Comparison of ENCODE assay signal across 15 mouse cellular contexts in the genomic region with DNA sequence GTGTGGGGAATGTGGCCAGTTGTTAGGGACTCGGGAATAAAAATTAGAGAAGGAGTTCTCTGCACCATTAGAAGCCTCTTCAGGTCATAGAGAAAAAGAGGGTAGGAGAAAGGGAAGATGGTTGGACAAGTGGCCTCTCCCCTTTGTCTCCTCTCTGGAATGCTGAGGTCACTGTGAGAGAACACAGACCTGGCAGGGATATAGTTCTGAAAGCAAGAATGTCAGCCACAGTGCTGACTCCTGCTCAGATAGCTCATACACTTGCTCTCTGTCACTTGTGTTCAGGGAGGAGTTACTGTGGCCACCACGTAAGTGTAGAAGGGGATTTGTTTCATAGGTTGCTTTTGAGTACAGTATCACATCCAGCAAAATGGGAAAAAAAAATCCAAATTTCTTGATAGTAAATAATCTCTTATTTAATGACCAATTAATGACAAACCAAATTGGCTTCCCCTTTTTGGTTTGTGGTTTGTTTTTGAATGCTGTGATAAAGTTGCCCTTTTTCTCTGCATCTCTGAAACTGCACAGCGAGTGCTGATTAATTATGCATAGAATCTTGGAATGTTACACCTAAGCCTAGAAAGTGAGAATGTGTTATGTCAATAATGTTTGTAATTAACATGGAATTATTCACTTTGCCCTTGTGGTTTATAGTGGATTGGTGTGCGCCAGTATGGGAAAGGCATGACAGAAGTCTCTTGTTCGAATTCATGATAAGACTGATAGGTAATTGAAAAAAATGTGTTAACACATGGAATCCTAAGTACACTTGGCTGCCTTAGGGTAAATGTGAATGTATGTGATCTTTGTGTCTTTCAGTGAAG. TPM values are rescaled to one million over a fixed set of nuclear protein-coding genes. Genes with fewer than 3 reads are reported as not detected.
DNase-seq lines count a peak whose midpoint lies in the region; ATAC-seq and TF ChIP-seq lines count a peak whose summit lies in the region.
"Had no signal": no experiment of that assay in that cellular context is flagged by ENCODE, and none has a peak within 500 bp of the region (broad histone marks: within the 10 kb centered on the region; RNA-seq: fewer than 3 reads in every experiment).

No protein-coding gene starts in this region.

- H3K9me3 ChIP-seq in kidney, embryonic 16.5 days (ENCODE audit: low read length), result no peaks in the 10 kb centered on the region
- no peaks in the 10 kb centered on the region for H3K9me3 ChIP-seq in heart, embryonic 12.5 days (replicated peaks)
- H3K9me3 ChIP-seq: embryonic facial prominence, embryonic 15.5 days; hindbrain, embryonic 10.5 days; liver, embryonic 13.5 days had no signal

- H3K9ac ChIP-seq in kidney, embryonic 16.5 days (replicated peaks; ENCODE audit: low read length), result no peak overlapping the region
- H3K9ac ChIP-seq in heart, embryonic 12.5 days, result no peak overlapping the region
- H3K9ac ChIP-seq: embryonic facial prominence, embryonic 15.5 days; liver, embryonic 13.5 days had no signal

- TF ChIP-seq CTCF in kidney, adult 2 months (conservative IDR thresholded peaks at IDR 0.05; ENCODE audit: insufficient read depth, insufficient read length, low read depth, low read length), result no peak
- TF ChIP-seq CTCF in Patski (IDR thresholded peaks at IDR 0.05), result no peak

- H3K4me2 ChIP-seq in kidney, embryonic 16.5 days (replicated peaks; ENCODE audit: low read depth, low read length), result no peak overlapping the region
- peak overlapping the region; percentile 23; the same call in 1 of the 2 replicates for H3K4me2 ChIP-seq in heart, embryonic 12.5 days
- H3K4me2 ChIP-seq in myocyte (ENCODE audit: low read depth), result peak overlapping the region; percentile 48
- H3K4me2 ChIP-seq: embryonic facial prominence, embryonic 15.5 days; liver, embryonic 13.5 days had no signal

- peaks cover 28% of the 10 kb centered on the region for H3K4me1 ChIP-seq in kidney, adult 2 months (ENCODE audit: control insufficient read depth, insufficient read depth, low read length)
- H3K4me1 ChIP-seq in kidney, embryonic 16.5 days (ENCODE audit: insufficient read depth, low read length), result peaks cover 16% of the 10 kb centered on the region; the same call in 1 of the 2 replicates
- H3K4me1 ChIP-seq in heart, embryonic 12.5 days (replicated peaks), result peaks cover 29% of the 10 kb centered on the region
- H3K4me1 ChIP-seq: hindbrain, embryonic 10.5 days had no signal

- H3ac ChIP-seq in myocyte (ENCODE audit: control insufficient read depth, insufficient read length), result no peak overlapping the region

- no peak for ATAC-seq in kidney, embryonic 16.5 days (ENCODE audit: low FRiP score, low TSS enrichment)
- peak; percentile 31 for ATAC-seq in Patski
- peak; percentile 57; the same call in 1 of the 2 replicates for ATAC-seq in heart, embryonic 12.5 days (ENCODE audit: insufficient number of reproducible peaks, low FRiP score)
- ATAC-seq: intestine, embryonic 16.5 days had no signal

- intact Hi-C loops in left cerebral cortex, postnatal 36 days (cut with DNase I), result no loop called here

- H3K27ac ChIP-seq in kidney, adult 2 months (ENCODE audit: insufficient read depth, low read depth, low read length), result peak overlapping the region; percentile 1; the same call in 1 of the 2 replicates
- H3K27ac ChIP-seq in kidney, embryonic 16.5 days (ENCODE audit: low read length), result no peak overlapping the region
- H3K27ac ChIP-seq in heart, embryonic 12.5 days (ENCODE audit: poor library complexity, severe bottlenecking), result peak overlapping the region; percentile 79
- H3K27ac ChIP-seq: embryonic facial prominence, embryonic 15.5 days; hindbrain, embryonic 10.5 days; liver, embryonic 13.5 days had no signal

- 58% methylated on average over 5 of the region's 5 CpGs for WGBS in kidney, adult 2 months
- WGBS in kidney, embryonic 16.5 days, result 89% methylated on average over 5 of the region's 5 CpGs
- 51% methylated on average over 5 of the region's 5 CpGs for WGBS in heart, embryonic 12.5 days

- no peaks in the 10 kb centered on the region for H3K27me3 ChIP-seq in kidney, adult 2 months (replicated peaks; ENCODE audit: control insufficient read depth, insufficient read depth, low read length)
- no peaks in the 10 kb centered on the region for H3K27me3 ChIP-seq in kidney, embryonic 16.5 days (ENCODE audit: insufficient read depth, low read length)
- no peaks in the 10 kb centered on the region for H3K27me3 ChIP-seq in Patski
- no peaks in the 10 kb centered on the region for H3K27me3 ChIP-seq in heart, embryonic 12.5 days (replicated peaks)
- H3K27me3 ChIP-seq in myocyte (ENCODE audit: control insufficient read depth, insufficient read depth, insufficient read length), result no peaks in the 10 kb centered on the region
- H3K27me3 ChIP-seq: embryonic facial prominence, embryonic 15.5 days; liver, embryonic 13.5 days had no signal

- DNase-seq in kidney, adult 2 months, result peak; percentile 21
- DNase-seq in Patski (ENCODE audit: low read depth, low spot score) (no peak), liver (no peak)
- DNase-seq in left cerebral cortex, postnatal 36 days (ENCODE audit: low spot score in 2 of 2), result no peak
- DNase-seq: cerebellum, adult 8-10 months; gastrocnemius, postnatal 14 days; kidney, postnatal 10 days; liver, embryonic 13.5 days; retina, postnatal 1 day had no signal

- no peaks in the 10 kb centered on the region for H3K36me3 ChIP-seq in kidney, adult 2 months (ENCODE audit: control insufficient read depth, insufficient read depth, low read length)
- peaks cover 5% of the 10 kb centered on the region; the same call in 1 of the 2 replicates for H3K36me3 ChIP-seq in kidney, embryonic 16.5 days (ENCODE audit: insufficient read depth, low read length)
- peaks cover 16% of the 10 kb centered on the region; the same call in 1 of the 2 replicates for H3K36me3 ChIP-seq in heart, embryonic 12.5 days
- no peaks in the 10 kb centered on the region for H3K36me3 ChIP-seq in myocyte (ENCODE audit: control insufficient read depth, insufficient read depth)
- H3K36me3 ChIP-seq: liver, embryonic 13.5 days had no signal

- POLR2A ChIA-PET in Patski (lab: Charles Lee), result no interaction called here

- in situ Hi-C loops in Patski (cut with MboI; ENCODE audit: low pct_unique_long_range_greater_than_20kb), result no loop called here

- H3K4me3 ChIP-seq in kidney, adult 2 months (ENCODE audit: insufficient read depth, low read depth, low read length), result no peak overlapping the region
- no peak overlapping the region for H3K4me3 ChIP-seq in kidney, embryonic 16.5 days (ENCODE audit: low read length)
- no peak overlapping the region for H3K4me3 ChIP-seq in heart, embryonic 12.5 days
- no peak overlapping the region for H3K4me3 ChIP-seq in myocyte
- H3K4me3 ChIP-seq: embryonic facial prominence, embryonic 15.5 days; hindbrain, embryonic 10.5 days; liver, embryonic 13.5 days had no signal

- TF ChIP-seq POLR2A in kidney, adult 2 months (IDR thresholded peaks at IDR 0.05; ENCODE audit: low read depth, low read length), result no peak
- no peak for TF ChIP-seq POLR2A in myocyte (IDR thresholded peaks at IDR 0.05; ENCODE audit: insufficient read length, low read depth)

- CTCF ChIA-PET in Patski (lab: Charles Lee), result interaction anchor here (1.0 to 1.4 kb wide), 3 partner anchors 11 to 148 kb away, joined by 3 read pairs; no protein-coding TSS in a partner anchor

- H3K79me2 ChIP-seq in myocyte (ENCODE audit: control insufficient read depth, insufficient read depth), result peaks cover 91% of the 10 kb centered on the region

TF ChIP-seq in myocyte, 11 proteins besides CTCF, POLR2A, EP300 and RAD21:
- TF ChIP-seq MYOG (IDR thresholded peaks at IDR 0.05; ENCODE audit: control insufficient read depth in 1 of 3, insufficient read depth in 1 of 3, insufficient read length in 2 of 3, low read depth in 2 of 3) (no peak), POLR2AphosphoS2 (IDR thresholded peaks at IDR 0.05; ENCODE audit: insufficient read length, low read depth) (no peak), MYOD1 (IDR thresholded peaks at IDR 0.05; ENCODE audit: control insufficient read depth in 1 of 3, insufficient read length in 2 of 3, low read depth in 2 of 3) (no peak), SRF (IDR thresholded peaks at IDR 0.05; ENCODE audit: control insufficient read depth, insufficient read length, low read depth) (no peak), USF1 (IDR thresholded peaks at IDR 0.05; ENCODE audit: low read depth) (no peak), CEBPB (IDR thresholded peaks at IDR 0.05; ENCODE audit: insufficient read depth, poor library complexity, severe bottlenecking) (no peak), TCF3 (IDR thresholded peaks at IDR 0.05; ENCODE audit: insufficient read length, low read depth) (no peak), TCF12 (IDR thresholded peaks at IDR 0.05; ENCODE audit: insufficient read depth, poor library complexity, severe bottlenecking) (no peak), E2F4 (IDR thresholded peaks at IDR 0.05; ENCODE audit: insufficient read depth) (no peak), REST (IDR thresholded peaks at IDR 0.05; ENCODE audit: insufficient read depth, insufficient read length) (no peak), MAX (IDR thresholded peaks at IDR 0.05; ENCODE audit: low read depth) (no peak)

RNA-seq across cellular contexts. Expression of gene Zfand3, which starts 47.2 kb away (rescaled TPM):
- polyA plus RNA-seq in kidney, adult 2 months (2012; rRNA removed), result 103 and 111 TPM in 2 replicates
- 62.0 and 64.9 TPM in 2 replicates for polyA plus RNA-seq in kidney, embryonic 16.5 days (2015; fragmentation: Nextera tagmentation; extraction: Ambion mirVana)
- polyA plus RNA-seq in Patski (2021), result 133 TPM
- 59.5 and 64.4 TPM in 2 replicates for polyA plus RNA-seq in heart, embryonic 12.5 days (2016; fragmentation: Nextera tagmentation; extraction: Ambion mirVana)
- 138 TPM for polyA plus RNA-seq in myocyte (2012; fragmentation: generic; extraction: Trizol)
- total RNA-seq in left cerebral cortex, postnatal 36 days (2021), result 100 to 1,000 TPM; 107 to 120 TPM
